Mouse (Mus musculus) liver, embryonic 14.5 days (tissue): ENCODE measurements around the gene Ppm1n.

ENCODE experiments used
- CTCF ChIP-seq: IDR thresholded peaks from 2 replicates; pipeline ENCODE4 v1.5.1; 2016; ENCODE audit warnings: antibody characterized with exemption, low read depth, control low read depth
- EP300 ChIP-seq: IDR thresholded peaks from 2 replicates; pipeline ENCODE4 v1.6.1; 2016; ENCODE audit warnings: antibody characterized with exemption, low read depth

- 0 out of 2 replicates have a peak, but pooled peaks have one; percentile 13 for TF ChIP-seq CTCF
- TF ChIP-seq EP300, result no peak
Observed at GRCm38 (mm10) chr7:19265147-19265546, 14.7 kb downstream of the Ppm1n start.
